Mouse (Mus musculus): Measurements from ENCODE around the gene Gm10663.

Gm10663 gene

DNA sequence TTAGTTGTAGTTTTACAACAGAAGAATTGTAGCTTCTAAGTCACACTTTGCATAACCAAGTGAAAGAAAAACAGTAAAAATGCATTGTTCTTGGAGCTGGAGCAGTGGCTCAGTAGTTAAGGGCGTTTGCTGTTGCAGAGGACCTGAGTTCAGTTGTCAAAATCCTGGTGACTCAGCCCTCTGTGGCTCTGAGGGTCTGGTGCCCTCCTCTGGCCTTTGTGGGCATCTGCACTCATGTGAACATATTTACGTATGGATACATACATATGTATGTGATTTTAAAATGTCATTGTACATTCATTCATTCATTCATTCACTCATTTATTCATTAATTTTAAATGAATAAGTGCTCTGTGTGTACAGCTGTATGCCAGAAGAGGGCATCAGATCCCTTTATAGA is 10.8 kb downstream of the Gm10663 start:
- no peak for DNase-seq (ENCODE audit: low spot score in 2 of 2)

DNA sequence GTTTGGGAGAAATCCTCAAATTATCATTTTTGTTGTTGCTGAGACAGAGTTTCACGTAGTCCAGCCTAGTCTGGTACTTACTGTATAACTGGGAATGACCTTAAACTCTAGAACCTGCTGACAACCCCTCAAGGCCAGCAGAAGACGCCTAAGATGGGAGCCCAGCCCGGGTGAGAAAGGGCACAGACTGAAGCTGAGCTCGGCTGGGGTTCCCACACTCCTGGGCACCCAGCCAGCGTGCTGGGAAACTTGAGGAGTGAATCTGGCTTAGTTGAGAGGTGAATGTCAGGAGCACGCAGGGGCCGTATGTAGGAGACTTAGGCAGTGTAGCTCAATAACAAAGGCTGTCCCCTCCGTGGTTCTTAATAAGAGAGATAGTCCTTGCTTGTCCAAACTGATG is 12.9 kb downstream of the Gm10663 start:
- DNase-seq (ENCODE audit: low spot score in 2 of 2) = no peak

DNA sequence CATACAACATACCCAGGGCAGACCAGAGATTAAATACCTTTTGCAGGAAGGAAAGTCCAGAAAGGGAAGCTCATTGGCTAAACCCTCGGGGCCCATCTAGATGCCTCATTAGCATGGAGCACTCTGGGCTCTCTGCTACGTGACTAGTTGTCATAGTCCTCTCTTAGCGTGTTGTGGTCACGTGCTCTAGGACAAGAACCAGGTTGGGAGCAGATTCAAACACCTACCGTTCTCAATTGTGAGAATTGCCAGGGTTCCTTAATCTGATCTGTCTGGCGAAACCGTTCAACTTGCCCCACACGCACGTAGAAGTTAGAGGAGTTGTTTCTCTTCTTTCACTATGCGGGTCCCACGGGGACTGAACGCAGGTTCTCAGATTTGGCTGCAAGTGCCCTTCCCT is 13.3 kb downstream of the Gm10663 start:
- DNase-seq (ENCODE audit: low spot score in 2 of 2) = no peak

DNA sequence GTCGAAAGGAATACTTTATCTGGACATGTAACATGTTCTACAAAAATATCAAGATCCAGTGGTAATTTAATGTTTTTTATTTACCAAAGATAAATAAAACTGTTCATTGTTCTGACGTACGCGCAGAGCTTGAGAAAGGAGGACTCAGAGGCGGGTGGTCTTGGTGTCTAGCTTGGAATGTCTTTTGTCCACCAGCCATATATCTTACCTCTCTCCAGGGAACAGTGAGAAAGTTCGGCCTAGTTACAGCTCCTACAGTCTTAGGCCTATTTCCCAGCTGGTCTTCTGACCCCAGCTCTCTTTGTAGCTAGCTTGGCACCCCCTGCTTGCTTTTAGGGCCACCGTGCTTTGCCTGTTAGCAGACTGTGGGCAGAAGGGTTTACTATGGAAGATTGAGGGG is 14.9 kb downstream of the Gm10663 start:
- no peak for DNase-seq (ENCODE audit: low spot score in 2 of 2)

DNA sequence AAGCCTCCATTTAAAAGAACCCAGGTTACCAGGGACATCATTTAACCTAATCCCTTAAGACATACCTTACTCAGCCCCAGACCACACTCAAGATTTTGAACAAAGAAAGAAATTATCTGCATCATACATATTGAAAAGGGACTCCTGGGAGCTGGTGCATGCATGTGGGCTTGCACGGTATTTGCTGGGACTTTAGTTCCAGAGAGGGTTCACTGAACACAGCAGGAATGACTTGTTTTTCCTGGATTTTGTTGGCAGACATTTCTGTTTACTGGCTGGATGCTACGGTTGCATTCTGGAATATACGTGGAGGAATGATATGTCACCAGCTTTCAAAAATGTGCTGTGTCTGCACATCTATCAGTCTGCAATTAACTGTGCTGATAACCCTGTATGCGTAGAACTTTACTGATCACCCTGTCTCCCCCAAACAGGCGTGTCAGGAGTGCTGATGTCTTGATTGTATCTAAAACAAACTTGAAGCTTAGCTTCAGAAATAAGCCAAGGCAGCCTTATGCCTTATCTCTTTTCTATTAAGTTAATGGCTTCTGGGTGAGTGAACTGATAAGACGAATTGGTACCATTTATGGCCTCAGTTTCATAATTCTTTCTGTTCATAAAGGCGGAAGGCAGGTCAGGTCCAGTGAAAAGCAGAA is 23.1 kb downstream of the Gm10663 start:
- no peak for DNase-seq (ENCODE audit: low spot score in 2 of 2)

DNA sequence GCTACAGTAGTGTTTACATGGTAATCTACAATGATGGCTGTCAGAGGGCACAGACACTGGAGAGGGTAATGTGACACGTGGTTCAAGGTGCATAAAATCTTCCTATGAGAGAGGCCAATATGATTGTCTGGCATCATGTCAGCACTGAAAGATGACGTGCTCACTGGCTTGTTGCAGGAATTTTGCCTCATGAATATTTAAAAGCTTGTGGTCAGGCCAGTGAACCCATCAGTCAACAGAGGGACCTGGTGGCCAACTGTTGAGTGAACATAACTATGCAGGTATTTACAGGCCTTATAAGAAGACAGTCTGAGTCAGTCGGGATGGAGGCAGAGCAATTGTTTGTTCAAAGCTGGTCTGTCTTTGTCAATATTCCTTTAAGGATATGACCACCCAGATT is 24.9 kb downstream of the Gm10663 start:
- no peak for DNase-seq (ENCODE audit: low spot score in 2 of 2)

DNA sequence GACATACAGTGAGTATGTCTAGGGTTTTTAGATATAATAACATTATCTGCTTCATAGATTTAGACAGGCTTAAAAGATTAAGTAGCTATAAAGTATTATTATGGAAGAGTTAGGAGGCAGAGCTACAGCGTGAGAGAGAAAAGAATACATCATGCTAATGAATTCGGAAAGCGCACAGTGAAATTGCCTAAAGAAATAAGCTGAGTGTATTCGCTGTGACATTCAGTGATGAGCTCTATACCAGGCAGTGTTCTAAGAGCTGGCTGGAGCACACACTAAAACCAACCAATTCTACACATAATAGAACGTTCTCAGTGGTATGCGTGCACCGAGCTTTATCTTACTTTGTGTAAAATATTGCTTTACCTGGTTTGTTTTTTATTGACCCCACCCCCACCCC is 28.8 kb downstream of the Gm10663 start:
- no peak for DNase-seq (ENCODE audit: low spot score in 2 of 2)

DNA sequence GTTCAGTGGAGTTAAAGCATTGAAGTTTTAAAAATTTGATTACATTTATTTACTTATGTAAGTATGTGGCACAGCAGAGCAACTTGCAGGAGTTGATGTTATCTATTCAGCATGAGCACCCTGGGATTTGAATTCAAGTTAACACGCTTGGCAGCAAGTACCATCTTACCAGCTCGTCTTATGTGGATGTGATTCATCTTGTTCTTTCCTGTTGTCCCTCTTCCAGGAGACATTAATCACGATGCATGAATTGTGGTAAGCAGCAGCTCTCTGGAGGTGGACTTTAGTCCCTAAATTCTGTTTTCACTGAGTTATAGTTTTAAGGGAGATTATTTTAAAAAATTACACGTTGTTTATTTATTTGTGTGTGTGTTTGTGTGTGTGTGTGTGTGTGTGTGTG is 29.2 kb downstream of the Gm10663 start:
- DNase-seq (ENCODE audit: low spot score in 2 of 2) = no peak

DNA sequence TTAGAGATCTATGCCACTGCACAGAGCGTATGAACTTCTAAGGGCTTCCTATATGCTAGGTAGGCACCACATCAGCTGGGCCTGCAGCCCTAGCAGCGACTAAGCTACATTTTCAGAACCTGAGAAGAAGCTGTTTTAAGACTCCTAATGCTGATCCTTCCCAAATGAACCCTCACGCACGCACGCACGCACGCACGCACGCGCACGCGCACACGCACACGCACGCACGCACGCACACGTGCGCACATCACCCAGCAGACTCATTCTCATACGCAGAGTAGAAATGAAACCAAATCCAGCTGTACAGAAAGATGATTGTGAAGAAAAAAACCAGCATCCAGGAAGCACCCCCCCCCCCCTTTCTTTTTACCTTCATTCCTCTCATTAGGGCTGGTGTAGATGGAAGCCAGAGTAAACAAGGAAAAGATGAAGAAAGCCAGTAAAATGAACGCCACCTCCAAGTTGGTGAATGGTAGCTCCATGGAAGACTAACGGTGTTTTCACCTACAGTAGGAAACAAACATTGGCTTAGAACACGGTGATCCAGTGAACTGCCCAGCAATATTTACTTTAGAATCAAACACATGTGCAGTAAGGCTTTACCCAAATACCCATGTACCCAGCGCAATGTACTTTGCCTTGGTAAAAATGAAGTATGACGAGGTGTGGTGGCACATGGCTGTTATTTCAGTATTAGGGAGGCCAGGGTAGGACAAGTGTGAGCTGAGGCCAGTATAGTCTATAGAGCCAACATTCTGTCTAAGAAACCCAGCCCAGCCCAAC is 33.3 kb downstream of the Gm10663 start:
- DNase-seq (ENCODE audit: low spot score in 2 of 2) = no peak

DNA sequence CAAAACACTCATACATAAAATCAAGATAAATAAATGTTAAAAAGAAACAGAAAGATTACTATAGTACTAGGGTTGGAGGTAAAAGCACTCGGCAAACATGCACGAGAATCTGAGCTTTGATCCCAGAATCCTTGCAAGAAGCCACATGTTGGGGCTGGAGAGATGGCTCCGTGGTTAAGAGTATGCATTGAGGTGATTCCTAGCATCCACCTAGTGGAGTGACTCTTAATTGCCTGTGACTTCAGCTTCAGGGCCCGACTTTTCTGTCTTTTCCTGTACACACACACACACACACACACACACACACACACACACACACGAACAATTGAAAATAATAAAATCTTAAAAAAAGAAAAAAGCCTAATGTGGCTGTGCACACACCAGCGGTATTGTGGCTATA is 34.1 kb downstream of the Gm10663 start:
- DNase-seq (ENCODE audit: low spot score in 2 of 2) = no peak

DNA sequence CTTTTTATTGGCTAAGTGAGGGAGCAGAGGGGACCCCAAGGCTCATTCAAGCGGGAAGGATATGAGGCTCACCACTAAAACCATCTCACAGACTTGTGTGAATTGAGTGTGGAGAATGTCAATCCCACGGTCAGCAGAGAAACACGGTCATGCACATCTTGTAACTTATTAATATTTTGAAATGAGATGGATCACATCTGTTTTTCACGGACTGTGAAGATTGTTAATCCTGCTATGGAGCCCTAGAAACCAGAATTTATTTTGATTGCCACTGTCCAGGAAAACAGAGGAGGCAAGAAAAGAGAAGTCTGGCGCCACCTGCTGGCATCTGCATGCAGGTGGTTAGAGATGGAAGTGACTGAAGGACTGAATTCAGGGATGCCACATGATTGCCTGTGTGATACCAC is 35.5 kb downstream of the Gm10663 start:
- DNase-seq (ENCODE audit: low spot score in 2 of 2) = peak; percentile 40 to 75

DNA sequence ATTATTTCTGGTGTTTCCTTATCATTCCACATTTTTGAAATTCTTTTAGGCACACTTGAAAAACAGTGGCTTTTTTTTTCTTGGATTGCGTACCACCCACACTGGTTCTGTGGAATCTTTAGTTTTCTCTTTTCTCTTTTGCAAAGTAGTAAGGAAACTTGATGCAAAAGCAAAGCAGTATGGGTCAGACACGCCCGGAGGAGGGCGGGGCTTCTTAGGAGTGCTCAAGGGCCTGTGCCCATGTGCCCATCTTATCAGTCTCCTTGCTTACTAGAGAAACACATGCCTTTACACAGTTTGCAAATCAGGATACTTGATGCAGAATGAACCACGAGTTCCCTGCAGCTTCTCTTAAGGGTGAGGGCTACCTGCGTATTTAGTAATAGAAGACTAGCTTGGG is 37.3 kb downstream of the Gm10663 start:
- DNase-seq (ENCODE audit: low spot score in 2 of 2) = no peak

DNA sequence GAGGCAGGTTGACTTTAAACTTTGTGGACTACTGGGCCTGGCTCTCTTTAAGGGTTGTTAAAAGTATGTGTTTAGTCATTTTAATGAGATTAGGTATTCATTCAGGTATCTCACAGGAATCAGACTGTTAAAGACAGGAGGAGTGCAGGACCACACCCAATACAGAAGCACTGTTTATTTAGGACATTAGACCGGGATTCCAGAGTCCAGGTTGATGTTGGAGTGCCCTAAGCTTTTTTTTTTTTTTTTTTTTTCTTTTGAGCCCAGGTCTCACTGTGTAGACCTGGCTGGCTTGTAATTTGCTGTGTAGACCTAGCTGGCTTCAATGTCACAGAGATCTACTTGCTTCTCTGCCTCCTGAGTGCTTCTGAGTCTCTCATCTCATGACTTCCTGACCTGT is 51.2 kb downstream of the Gm10663 start:
- no peak for DNase-seq (ENCODE audit: low spot score in 2 of 2)

DNA sequence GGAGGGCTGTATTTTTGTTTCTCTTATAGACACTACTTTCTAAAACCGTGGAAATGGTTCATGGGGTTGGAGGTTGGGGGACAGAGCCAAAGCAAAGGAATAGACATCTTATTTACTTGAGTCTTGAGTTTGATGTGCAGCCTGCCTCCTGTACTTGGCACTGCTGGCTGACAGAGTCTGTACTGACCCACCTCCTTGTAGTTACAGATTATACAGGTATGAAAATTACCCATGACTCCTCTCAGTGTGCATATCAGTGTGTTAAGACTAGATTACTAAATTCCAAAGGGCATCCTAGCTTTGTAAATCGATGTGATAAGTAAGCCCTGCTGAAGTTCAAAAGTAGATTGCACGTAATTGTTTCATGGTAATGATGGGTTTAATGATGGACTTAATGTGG is 51.6 kb downstream of the Gm10663 start:
- DNase-seq (ENCODE audit: low spot score in 2 of 2) = no peak

Measured in cerebellum, postnatal 4 days (tissue).